Mouse (Mus musculus) CH12.LX (cell line): Measurements from ENCODE around the gene Dis3l. TPM values are rescaled to one million over a fixed set of nuclear protein-coding genes. Genes with fewer than 3 reads are reported as not detected.
A peak's percentile ranks its signal among the peaks of the same experiment; 100 is the strongest.

ENCODE experiments used
- DNase-seq: peaks from one replicate; pipeline ENCODE4 v3.0.0-alpha.2; 2013; ENCODE audit errors: extremely low read depth
- H3K27ac ChIP-seq: 2 replicates; pipeline ENCODE4 v1.5.1; 2012; ENCODE audit warnings: low read depth, mild to moderate bottlenecking, control low read depth, moderate library complexity; ENCODE audit not compliant: insufficient read depth
- H3K27me3 ChIP-seq: replicated peaks from 2 replicates; pipeline ENCODE3; 2012; ENCODE audit warnings: inconsistent platforms
- H3K36me3 ChIP-seq, 2 experiments: replicated peaks in 1 of 2; 2 replicates each; pipeline versions ENCODE3 to v1.6.1; 2012; ENCODE audit warnings: inconsistent platforms in 1 of 2, low read length in 1 of 2, mild to moderate bottlenecking in 1 of 2, mixed read lengths in 1 of 2, moderate library complexity in 1 of 2; ENCODE audit not compliant: control insufficient read depth in 1 of 2, insufficient read depth in 1 of 2
- H3K4me1 ChIP-seq, 2 experiments: 2 replicates each; pipeline ENCODE4 v1.6.1; 2012; ENCODE audit warnings: inconsistent platforms in 1 of 2, moderate library complexity in 1 of 2; ENCODE audit not compliant: insufficient read depth in 2 of 2, control insufficient read depth in 1 of 2
- H3K4me2 ChIP-seq: 2 replicates; pipeline ENCODE4 v1.6.1; 2012; ENCODE audit warnings: low read depth, mild to moderate bottlenecking, control low read depth; ENCODE audit not compliant: poor library complexity, insufficient read depth, severe bottlenecking
- H3K4me3 ChIP-seq, 3 experiments: fragments of 150-350 bp in 1 of 3; sonication (generic) in 1 of 3; replicated peaks in 1 of 3; 2 replicates each; pipeline versions ENCODE3 to v1.5.1; 2011 to 2012; ENCODE audit warnings: low read depth in 2 of 3, low read length in 2 of 3, mild to moderate bottlenecking in 2 of 3, moderate library complexity in 2 of 3, control low read depth in 1 of 3, improper control_type of control experiment in 1 of 3, inconsistent platforms in 1 of 3, mixed read lengths in 1 of 3; ENCODE audit not compliant: poor library complexity in 1 of 3
- H3K79me2 ChIP-seq: replicated peaks from 2 replicates; pipeline ENCODE4 v1.6.1; 2012; ENCODE audit warnings: mild to moderate bottlenecking, moderate library complexity; ENCODE audit not compliant: control insufficient read depth, poor library complexity, insufficient read depth, severe bottlenecking; ENCODE audit errors: extremely low read depth
- H3K9ac ChIP-seq: 2 replicates; pipeline ENCODE4 v1.6.1; 2012; ENCODE audit warnings: low read depth, mild to moderate bottlenecking, control low read depth, moderate library complexity; ENCODE audit not compliant: insufficient read depth
- H3K9me3 ChIP-seq: replicated peaks from 2 replicates; pipeline ENCODE3; 2012; ENCODE audit warnings: low read length, inconsistent platforms, mixed read lengths
- CHD1 ChIP-seq: IDR thresholded peaks from 2 replicates; pipeline ENCODE4 v1.6.1; 2012; ENCODE audit warnings: low read depth, low read length, improper control_type of control experiment, inconsistent platforms
- CHD2 ChIP-seq: IDR thresholded peaks from 2 replicates; pipeline ENCODE4 v1.6.1; 2011; ENCODE audit warnings: low read length, improper control_type of control experiment
- CTCF ChIP-seq, 2 experiments: IDR thresholded peaks in 1 of 2; conservative IDR thresholded peaks in 1 of 2; 2 replicates each; pipeline ENCODE4 v1.5.1; 2011 to 2012; ENCODE audit warnings: low read depth in 2 of 2, low read length in 2 of 2, improper control_type of control experiment in 1 of 2, inconsistent platforms in 1 of 2, mild to moderate bottlenecking in 1 of 2, moderate library complexity in 1 of 2
- ELF1 ChIP-seq: IDR thresholded peaks from 2 replicates; pipeline ENCODE4 v1.6.1; 2014; ENCODE audit warnings: low read depth, mild to moderate bottlenecking, inconsistent platforms, low read length, improper control_type of control experiment
- EP300 ChIP-seq: IDR thresholded peaks from 2 replicates; pipeline ENCODE4 v1.6.1; 2011; ENCODE audit warnings: low read length, improper control_type of control experiment
- ETS1 ChIP-seq: conservative IDR thresholded peaks from 2 replicates; pipeline ENCODE4 v1.6.1; 2012; ENCODE audit warnings: low read depth, mild to moderate bottlenecking, inconsistent platforms, low read length, improper control_type of control experiment, moderate library complexity
- GABPA ChIP-seq: IDR thresholded peaks from 2 replicates; pipeline ENCODE4 v1.6.1; 2012; ENCODE audit warnings: low read depth, low read length, improper control_type of control experiment, inconsistent platforms; ENCODE audit not compliant: insufficient replicate concordance
- IRF4 ChIP-seq: IDR thresholded peaks from 2 replicates; pipeline ENCODE4 v1.6.1; 2014; ENCODE audit warnings: low read depth, mild to moderate bottlenecking, inconsistent platforms, low read length, improper control_type of control experiment
- JUN ChIP-seq: IDR thresholded peaks from 2 replicates; pipeline ENCODE4 v1.6.1; 2011; ENCODE audit warnings: low read depth, mild to moderate bottlenecking, low read length, improper control_type of control experiment, moderate library complexity; ENCODE audit not compliant: insufficient read depth
- JUND ChIP-seq: conservative IDR thresholded peaks from 2 replicates; pipeline ENCODE4 v1.6.1; 2011; ENCODE audit warnings: low read depth, low read length, improper control_type of control experiment
- MAFK ChIP-seq: IDR thresholded peaks from 2 replicates; pipeline ENCODE4 v1.6.1; 2011; ENCODE audit warnings: low read length, improper control_type of control experiment; ENCODE audit not compliant: insufficient replicate concordance
- MEF2A ChIP-seq: IDR thresholded peaks from 2 replicates; pipeline ENCODE4 v1.6.1; 2014; ENCODE audit warnings: low read depth, mild to moderate bottlenecking, inconsistent platforms, low read length, improper control_type of control experiment, borderline replicate concordance
- MXI1 ChIP-seq: IDR thresholded peaks from 2 replicates; pipeline ENCODE4 v1.6.1; 2011; ENCODE audit warnings: mild to moderate bottlenecking, low read depth, low read length, improper control_type of control experiment
- MYC ChIP-seq: IDR thresholded peaks from 2 replicates; pipeline ENCODE4 v1.6.1; 2011; ENCODE audit warnings: low read depth, mild to moderate bottlenecking, improper control_type of control experiment, low read length
- PAX5 ChIP-seq: IDR thresholded peaks from 2 replicates; pipeline ENCODE4 v1.6.1; 2012; ENCODE audit warnings: low read length, inconsistent platforms, mixed read lengths
- POLR2AphosphoS2 ChIP-seq: IDR thresholded peaks from 2 replicates; pipeline ENCODE4 v1.6.1; 2011; ENCODE audit warnings: low read depth, low read length, improper control_type of control experiment
- RAD21 ChIP-seq: IDR thresholded peaks from 2 replicates; pipeline ENCODE4 v1.6.1; 2011; ENCODE audit warnings: low read depth, mild to moderate bottlenecking, low read length, improper control_type of control experiment, moderate library complexity
- RCOR1 ChIP-seq: conservative IDR thresholded peaks from 2 replicates; pipeline ENCODE4 v1.6.1; 2012; ENCODE audit warnings: low read depth, mild to moderate bottlenecking, inconsistent platforms, low read length, improper control_type of control experiment
- SMC3 ChIP-seq: IDR thresholded peaks from 2 replicates; pipeline ENCODE4 v1.6.1; 2011; ENCODE audit warnings: low read depth, low read length, improper control_type of control experiment
- TBP ChIP-seq: conservative IDR thresholded peaks from 2 replicates; pipeline ENCODE4 v1.6.1; 2011; ENCODE audit warnings: low read depth, low read length, improper control_type of control experiment
- TCF12 ChIP-seq: IDR thresholded peaks from 2 replicates; pipeline ENCODE4 v1.6.1; 2014; ENCODE audit warnings: low read depth, mild to moderate bottlenecking, inconsistent platforms, low read length, improper control_type of control experiment
- UBTF ChIP-seq: IDR thresholded peaks from 2 replicates; pipeline ENCODE4 v1.6.1; 2012; ENCODE audit warnings: low read depth, mild to moderate bottlenecking, inconsistent platforms, low read length, improper control_type of control experiment, moderate library complexity
- USF1 ChIP-seq: IDR thresholded peaks from 2 replicates; pipeline ENCODE4 v1.6.1; 2014; ENCODE audit warnings: low read depth, mild to moderate bottlenecking, inconsistent platforms, low read length, improper control_type of control experiment
- USF2 ChIP-seq: conservative IDR thresholded peaks from 2 replicates; pipeline ENCODE4 v1.6.1; 2011; ENCODE audit warnings: low read depth, low read length, improper control_type of control experiment
- ZC3H11A ChIP-seq: IDR thresholded peaks from 2 replicates; pipeline ENCODE4 v1.6.1; 2012; ENCODE audit warnings: low read depth, mild to moderate bottlenecking, inconsistent platforms, low read length, improper control_type of control experiment
- ZNF384 ChIP-seq: IDR thresholded peaks from 2 replicates; pipeline ENCODE4 v1.6.1; 2012; ENCODE audit warnings: low read depth, low read length, improper control_type of control experiment, inconsistent platforms
- dilution Hi-C: fragments of 300-500 bp; cut with MboI; formaldehyde crosslinking; loops from 2 replicates; pipeline ENCODE4 v1.14.3; 2020; ENCODE audit warnings: low sequenced_read_pairs; ENCODE audit not compliant: extremely low pct_unique_long_range_greater_than_20kb, extremely low pct_ligation_motif_present
- in situ Hi-C: fragments of 300-500 bp; cut with MboI; formaldehyde crosslinking; loops from 3 replicates; pipeline ENCODE4 v1.14.3; 2019; ENCODE audit warnings: low sequenced_read_pairs, low pct_ligation_motif_present, low pct_unique_long_range_greater_than_20kb, mixed read lengths
- polyA plus RNA-seq: library from polyadenylated mRNA; unstranded; fragments of >175 nt; gene quantifications from 2 replicates; pipeline ENCODE4 v1.2.1, GENCODE M21; 2012; ENCODE audit warnings: low read depth; ENCODE audit not compliant: insufficient read length
- total RNA-seq, 2 experiments: library from RNA; depleted of rRNA; stranded (reverse); fragments of 300-350 nt in 1 of 2; fragments of >200 nt in 1 of 2; gene quantifications; 2 replicates each; pipeline ENCODE4 v1.2.3; 2012 to 2014

Dis3l gene
- total and polyA plus RNA-seq, 3 experiments = 6.6 to 9.6 (median 8.8) TPM

DNA sequence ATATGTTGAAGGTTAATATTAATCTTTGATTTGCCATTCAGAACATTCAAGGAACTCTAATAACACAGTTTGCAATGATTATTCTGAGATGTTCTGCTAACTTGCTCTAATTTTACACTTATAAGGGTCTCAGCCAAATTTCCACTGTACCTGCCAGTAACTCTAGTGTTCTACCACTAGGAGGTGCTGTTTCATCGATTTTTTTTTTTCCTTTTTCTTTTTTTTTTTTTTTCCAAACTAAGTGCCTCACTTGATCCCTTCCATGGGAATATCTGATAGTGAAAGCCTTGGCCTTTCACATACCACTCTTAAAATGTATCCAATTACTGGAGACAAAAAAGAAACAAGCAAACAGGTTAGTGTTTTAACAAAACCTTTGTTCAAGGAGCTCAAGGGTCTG, 6.3 kb upstream of the Dis3l start:
- H3K27ac ChIP-seq = no peak overlapping the region
- H3K36me3 ChIP-seq = no peaks in the 10 kb centered on the region
- no peak for DNase-seq
- H3K9me3 ChIP-seq = no peaks in the 10 kb centered on the region
- H3K79me2 ChIP-seq = no peaks in the 10 kb centered on the region
- H3K4me3 ChIP-seq = no peak overlapping the region
- dilution Hi-C loops = no loop called here
- in situ Hi-C loops = loop anchor here (5.0 kb wide), 1 partner anchor 345 kb away; no protein-coding TSS in a partner anchor
- no peak overlapping the region for H3K4me2 ChIP-seq
- H3K9ac ChIP-seq = no peak overlapping the region
- peaks cover 0 to under 1% of the 10 kb centered on the region in 2 experiments; a peak in 1 of 4 replicates for H3K4me1 ChIP-seq
- peak; percentile 77 for TF ChIP-seq RAD21
- TF ChIP-seq CTCF (conservative IDR thresholded peaks at IDR 0.05 in 1 of 2, IDR thresholded peaks at IDR 0.05 in 1 of 2; ENCODE audit: low read depth in 2 of 2, low read length in 2 of 2) = peak; percentile 71 to 81
- no peak for TF ChIP-seq TBP
- no peak for TF ChIP-seq ELF1
- TF ChIP-seq SMC3 = peak; percentile 55
- no peak for TF ChIP-seq MEF2A
- TF ChIP-seq ZNF384 = peak; percentile 100
- H3K27me3 ChIP-seq = no peaks in the 10 kb centered on the region

- TF ChIP-seq ZC3H11A = no peak
- no peaks in the 10 kb centered on the region for H3K9me3 ChIP-seq
- H3K36me3 ChIP-seq = no peaks in the 10 kb centered on the region
- H3K9ac ChIP-seq = no peak overlapping the region
- H3K27ac ChIP-seq = no peak overlapping the region
- no peaks in the 10 kb centered on the region for H3K27me3 ChIP-seq
- H3K4me1 ChIP-seq = peaks cover 0 to 8% of the 10 kb centered on the region in 2 experiments; a peak in 2 of 4 replicates
- no peaks in the 10 kb centered on the region for H3K79me2 ChIP-seq
- dilution Hi-C loops (no loop called here), in situ Hi-C loops (loop anchor here (5.0 kb wide), 1 partner anchor 346 kb away; no protein-coding TSS in a partner anchor)
- no peak for DNase-seq
- H3K4me3 ChIP-seq = no peak overlapping the region
- H3K4me2 ChIP-seq = no peak overlapping the region
These were observed 4.8 kb upstream of the Dis3l start for GRCm38 (mm10) chr9:64345931-64346330.

GRCm38 (mm10) chr9:64343656-64344055, 2.6 kb upstream of the Dis3l start:
- Histone ChIP-seq H3K4me2 (no peak overlapping the region), H3K9ac (no peak overlapping the region), H3K4me3 (no peak overlapping the region), H3K27ac (no peak overlapping the region), H3K79me2 (no peaks in the 10 kb centered on the region; the same call in 1 of the 2 replicates), H3K36me3 (no peaks in the 10 kb centered on the region), H3K4me1 (peaks cover 0 to 16% of the 10 kb centered on the region in 2 experiments; a peak in 2 of 4 replicates), H3K9me3 (no peaks in the 10 kb centered on the region), H3K27me3 (no peaks in the 10 kb centered on the region)
- dilution Hi-C loops (no loop called here), in situ Hi-C loops (no loop called here)
- no peak for DNase-seq
- TF ChIP-seq CHD1 (no peak), TCF12 (no peak; the same call in 1 of the 2 replicates), JUND (no peak), MAFK (no peak), ETS1 (no peak), JUN (no peak), GABPA (no peak), MXI1 (no peak), POLR2AphosphoS2 (no peak), RAD21 (no peak), EP300 (no peak), IRF4 (no peak), MYC (no peak), RCOR1 (no peak), USF2 (peak; percentile 75), USF1 (peak; percentile 73), PAX5 (no peak), UBTF (no peak), TBP (no peak), ZNF384 (no peak), SMC3 (no peak), CHD2 (no peak)
